Mouse (Mus musculus) olfactory bulb, adult 2 months (tissue): ENCODE data around the gene Galntl6.

Experiments
- CTCF ChIP-seq: fragments of 200-500 bp; IDR thresholded peaks from 2 replicates; pipeline ENCODE4 v1.5.1; 2012; ENCODE audit warnings: low read depth, mild to moderate bottlenecking, low read length, moderate library complexity; ENCODE audit not compliant: insufficient read depth
- POLR2A ChIP-seq: fragments of 200-500 bp; IDR thresholded peaks from 2 replicates; pipeline ENCODE4 v1.6.1; 2012; ENCODE audit warnings: mild to moderate bottlenecking, low read depth, low read length, moderate library complexity; ENCODE audit not compliant: insufficient read depth

- no peak for TF ChIP-seq CTCF
- TF ChIP-seq POLR2A = no peak
Measured at GRCm38 (mm10) chr8:58931066-58931465, 18.6 kb upstream of the Galntl6 start.
